Mouse (Mus musculus) kidney, adult 2 months (tissue): ENCODE data around the gene Sh2d3c. TPM values are rescaled to one million over a fixed set of nuclear protein-coding genes. Genes with fewer than 3 reads are reported as not detected.

ENCODE experiments used
- DNase-seq: peaks from one replicate; pipeline ENCODE4 v3.0.0; 2021
- H3K27ac ChIP-seq: fragments of 200-500 bp; 2 replicates; pipeline ENCODE4 v1.5.1; 2012; ENCODE audit warnings: low read depth, low read length, control low read depth, inconsistent platforms; ENCODE audit not compliant: insufficient read depth
- H3K27me3 ChIP-seq: fragments of 200-500 bp; replicated peaks from 2 replicates; pipeline ENCODE4 v1.6.1; 2012; ENCODE audit warnings: mild to moderate bottlenecking, moderate library complexity, low read length, inconsistent platforms; ENCODE audit not compliant: control insufficient read depth, insufficient read depth
- H3K36me3 ChIP-seq: fragments of 200-500 bp; 2 replicates; pipeline ENCODE4 v1.6.1; 2012; ENCODE audit warnings: mild to moderate bottlenecking, moderate library complexity, low read length, inconsistent platforms; ENCODE audit not compliant: control insufficient read depth, insufficient read depth
- H3K4me1 ChIP-seq: fragments of 200-500 bp; 2 replicates; pipeline ENCODE4 v1.6.1; 2011; ENCODE audit warnings: low read length; ENCODE audit not compliant: control insufficient read depth, insufficient read depth
- H3K4me3 ChIP-seq: fragments of 200-500 bp; 2 replicates; pipeline ENCODE4 v1.5.1; 2011; ENCODE audit warnings: mild to moderate bottlenecking, low read depth, low read length, control low read depth; ENCODE audit not compliant: insufficient read depth
- CTCF ChIP-seq: fragments of 200-500 bp; conservative IDR thresholded peaks from 2 replicates; pipeline ENCODE4 v1.5.1; 2011; ENCODE audit warnings: low read depth, mild to moderate bottlenecking, control low read depth, low read length, moderate library complexity, mixed read lengths; ENCODE audit not compliant: insufficient read depth, insufficient read length
- POLR2A ChIP-seq: fragments of 200-500 bp; IDR thresholded peaks from one replicate; pipeline ENCODE4 v1.6.1; 2011; ENCODE audit warnings: low read depth, low read length, control low read depth
- WGBS: fragments of 180-500 bp; shearing (Covaris S2); methylation state at CpG from one replicate; pipeline ENCODE4 v1.1.7; 2018; 5-methylcytosine and 5-hydroxymethylcytosine counted together
- polyA plus RNA-seq: library from polyadenylated mRNA; depleted of rRNA; stranded (reverse); fragments of >200 nt; gene quantifications from 2 replicates; pipeline ENCODE4 v1.2.3, GENCODE M21; 2012

Gene Sh2d3c
- polyA plus RNA-seq, 1 experiment, result 30.4 TPM

- H3K27ac ChIP-seq, result no peak overlapping the region
- H3K27me3 ChIP-seq, result no peaks in the 10 kb centered on the region
- H3K4me1 ChIP-seq, result no peaks in the 10 kb centered on the region; the same call in 1 of the 2 replicates
- DNase-seq, result no peak
- 83% methylated on average over 6 of the region's 6 CpGs for WGBS
- peaks cover 4% of the 10 kb centered on the region; the same call in 1 of the 2 replicates for H3K36me3 ChIP-seq
- TF ChIP-seq CTCF (no peak), POLR2A (no peak)
- no peak overlapping the region for H3K4me3 ChIP-seq
Observed at GRCm38 (mm10) chr2:32686640-32687039, 34.2 kb upstream of the Sh2d3c start.

- Histone ChIP-seq H3K36me3 (peaks cover 4% of the 10 kb centered on the region; the same call in 1 of the 2 replicates), H3K4me3 (no peak overlapping the region), H3K27me3 (no peaks in the 10 kb centered on the region), H3K4me1 (peaks cover 3% of the 10 kb centered on the region; the same call in 1 of the 2 replicates), H3K27ac (no peak overlapping the region)
- DNase-seq, result no peak
- WGBS, result 95% methylated on average over 8 of the region's 8 CpGs
- TF ChIP-seq POLR2A (no peak), CTCF (no peak)
Observed at GRCm38 (mm10) chr2:32687562-32687961, 33.3 kb upstream of the Sh2d3c start.

DNA sequence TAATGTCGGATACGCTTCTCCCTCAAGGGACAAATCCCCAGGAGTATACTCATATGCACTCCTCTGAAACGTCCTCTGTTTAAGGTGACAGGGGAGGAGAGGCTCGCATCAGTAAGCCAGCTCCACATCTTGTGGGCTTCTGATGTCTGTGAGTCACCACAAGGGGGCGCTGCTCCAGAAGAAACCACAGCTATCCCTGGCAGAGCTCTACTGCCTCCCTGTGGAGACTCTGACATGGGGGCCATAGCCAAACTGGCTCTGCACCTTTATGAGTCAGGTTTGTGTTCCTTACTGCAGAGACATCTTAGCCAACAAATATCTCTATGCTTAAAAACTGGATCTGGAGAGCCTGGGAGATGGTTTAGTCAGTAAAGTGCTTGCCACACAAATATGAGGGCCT is 31.4 kb upstream of the Sh2d3c start:
- H3K27ac ChIP-seq, result no peak overlapping the region
- H3K36me3 ChIP-seq, result peaks cover 2% of the 10 kb centered on the region; the same call in 1 of the 2 replicates
- DNase-seq, result peak; percentile 93
- no peak overlapping the region for H3K4me3 ChIP-seq
- no peak for TF ChIP-seq POLR2A
- TF ChIP-seq CTCF, result peak; percentile 100; the same call in 1 of the 2 replicates
- no peaks in the 10 kb centered on the region for H3K27me3 ChIP-seq
- 23% methylated on average over 5 of the region's 5 CpGs for WGBS
- peaks cover 14% of the 10 kb centered on the region; the same call in 1 of the 2 replicates for H3K4me1 ChIP-seq

- WGBS, result 73% methylated on average over 11 of the region's 11 CpGs
- peaks cover 14% of the 10 kb centered on the region; the same call in 1 of the 2 replicates for H3K4me1 ChIP-seq
- no peak overlapping the region for H3K27ac ChIP-seq
Observed at GRCm38 (mm10) chr2:32691041-32691440, 29.8 kb upstream of the Sh2d3c start.

DNA sequence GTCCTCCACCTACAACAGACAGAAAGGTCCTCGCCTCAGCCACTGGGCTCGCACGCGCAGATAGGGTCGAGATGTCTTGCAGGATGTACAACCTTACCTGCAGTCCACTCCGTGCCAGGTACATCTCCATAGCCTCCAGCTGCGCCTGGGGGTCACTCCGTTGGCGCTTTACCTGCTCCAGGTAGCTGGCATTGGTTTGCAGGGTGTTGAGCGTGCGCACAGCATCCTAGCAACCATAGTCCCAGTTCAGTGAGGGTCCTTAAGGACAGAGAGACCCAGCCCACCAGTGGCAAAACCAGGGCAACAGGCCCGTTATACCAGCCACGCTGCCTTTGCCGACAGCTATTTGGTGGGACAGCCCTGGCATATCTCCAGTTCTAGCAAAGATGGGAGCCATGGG is 28.4 kb upstream of the Sh2d3c start:
- H3K4me1 ChIP-seq, result peaks cover 14% of the 10 kb centered on the region; the same call in 1 of the 2 replicates
- 0 out of 2 replicates have a peak overlapping the region, but pooled peaks have one; percentile 5 for H3K4me3 ChIP-seq
- H3K36me3 ChIP-seq, result peaks cover 2% of the 10 kb centered on the region; the same call in 1 of the 2 replicates
- TF ChIP-seq POLR2A (no peak), CTCF (no peak)
- no peak for DNase-seq
- no peaks in the 10 kb centered on the region for H3K27me3 ChIP-seq
- no peak overlapping the region for H3K27ac ChIP-seq
- WGBS, result 86% methylated on average over 14 of the region's 14 CpGs

More at GRCm38 (mm10) chr2:32691041-32691440, 29.8 kb upstream of the Sh2d3c start:
- DNase-seq, result no peak
- no peaks in the 10 kb centered on the region for H3K27me3 ChIP-seq
- TF ChIP-seq CTCF, result no peak
- no peak for TF ChIP-seq POLR2A
- H3K4me3 ChIP-seq, result no peak overlapping the region
- H3K36me3 ChIP-seq, result peaks cover 2% of the 10 kb centered on the region; the same call in 1 of the 2 replicates

DNA sequence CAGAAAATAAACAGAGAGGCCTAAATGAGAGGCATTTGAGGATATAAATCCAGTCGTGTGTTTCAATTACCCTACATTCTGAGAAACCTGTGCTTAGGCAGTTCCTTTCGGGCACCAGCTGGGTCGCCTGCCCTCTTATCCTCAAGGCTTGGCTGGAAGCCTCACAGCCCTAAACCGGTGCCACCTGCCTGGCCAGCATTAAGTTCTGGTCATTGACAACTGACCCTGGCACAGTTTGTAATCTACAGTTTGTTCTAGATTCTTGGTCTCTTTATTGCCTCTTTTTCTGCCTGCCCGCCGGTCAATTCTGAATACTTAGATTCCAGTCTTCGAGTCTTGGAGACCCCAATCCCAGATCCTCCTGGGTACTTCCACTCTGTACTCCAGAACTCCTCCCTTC is 27.6 kb upstream of the Sh2d3c start:
- no peak for TF ChIP-seq POLR2A
- TF ChIP-seq CTCF, result no peak
- Histone ChIP-seq H3K4me1 (peaks cover 14% of the 10 kb centered on the region; the same call in 1 of the 2 replicates), H3K4me3 (peak overlapping the region; percentile 90), H3K27me3 (no peaks in the 10 kb centered on the region), H3K27ac (peak overlapping the region; percentile 85), H3K36me3 (no peaks in the 10 kb centered on the region)
- DNase-seq, result peak; percentile 78
- WGBS, result 14% methylated on average over 7 of the region's 7 CpGs

DNA sequence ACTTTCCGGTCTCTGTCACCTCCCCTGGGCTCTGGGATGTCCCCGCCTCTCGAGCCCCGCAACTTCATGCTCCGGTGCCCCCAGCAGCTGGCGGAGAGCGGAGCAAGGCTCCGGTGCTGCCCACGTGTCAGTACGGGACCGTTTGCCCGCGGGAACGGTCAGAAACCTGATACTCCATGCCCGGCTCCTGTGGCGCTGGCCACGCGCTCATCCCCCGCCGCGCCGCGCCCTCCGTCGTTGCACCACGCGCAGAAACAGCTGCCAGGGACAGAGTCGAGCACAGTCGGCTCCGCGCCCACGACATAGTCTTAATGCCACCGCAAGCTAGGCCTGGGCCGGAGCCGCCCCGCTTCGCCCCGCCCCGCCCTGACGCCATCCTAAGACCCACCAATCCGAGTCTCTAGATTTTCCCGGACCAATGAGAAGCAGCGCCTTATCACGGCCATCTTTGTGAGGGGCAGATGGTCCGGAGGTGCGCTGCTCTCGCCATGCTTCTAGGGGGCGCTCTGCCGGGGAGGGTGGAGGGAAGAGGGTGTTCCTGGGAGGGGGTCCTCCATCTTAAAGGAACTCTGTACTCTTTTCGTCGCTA is 26.9 kb upstream of the Sh2d3c start:
- Histone ChIP-seq H3K27ac (peak overlapping the region; percentile 85), H3K4me1 (peaks cover 14% of the 10 kb centered on the region; the same call in 1 of the 2 replicates), H3K36me3 (no peaks in the 10 kb centered on the region), H3K27me3 (no peaks in the 10 kb centered on the region), H3K4me3 (peak overlapping the region; percentile 90)
- under 1% methylated on average over 51 of the region's 51 CpGs for WGBS
- peak; percentile 97 for DNase-seq
- TF ChIP-seq CTCF (peak; percentile 81), POLR2A (peak; percentile 60)
